Mouse (Mus musculus) layer of hippocampus, adult 18-20 months (tissue): ENCODE measurements around the gene Pde4d. TPM values are rescaled to one million over a fixed set of nuclear protein-coding genes. Genes with fewer than 3 reads are reported as not detected.

Experiments
- DNase-seq, 2 experiments: peaks; one replicate each; pipeline ENCODE4 v3.0.0; 2022; ENCODE audit warnings: low spot score in 2 of 2
- total RNA-seq, 2 experiments: library from RNA; stranded (reverse); gene quantifications; 2 replicates each; pipeline ENCODE4 v1.2.3; 2021

The Pde4d gene
- total RNA-seq, 2 experiments from 2014 or later: 67.4 to 71.2 TPM

DNA sequence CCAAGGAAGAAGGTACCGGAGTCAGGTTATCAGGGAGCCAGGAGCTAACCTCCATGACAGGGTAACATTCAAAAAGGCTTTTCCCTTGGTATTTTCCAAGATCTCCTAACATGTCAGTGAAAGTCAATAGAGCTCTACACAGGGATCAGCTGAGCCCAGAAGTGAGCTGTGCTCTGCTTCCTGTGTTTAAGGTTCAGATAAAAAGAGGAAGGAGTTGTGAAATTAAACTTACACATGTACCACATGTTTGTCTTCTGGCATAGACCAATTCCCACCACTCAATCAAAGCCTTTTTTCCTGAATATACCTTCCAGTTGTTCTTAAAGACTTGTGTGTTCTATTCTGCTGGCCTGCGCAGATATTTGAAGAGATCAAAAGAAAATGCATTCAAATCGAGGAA lies 37.3 kb downstream of the Pde4d start:
- no peak for DNase-seq

DNA sequence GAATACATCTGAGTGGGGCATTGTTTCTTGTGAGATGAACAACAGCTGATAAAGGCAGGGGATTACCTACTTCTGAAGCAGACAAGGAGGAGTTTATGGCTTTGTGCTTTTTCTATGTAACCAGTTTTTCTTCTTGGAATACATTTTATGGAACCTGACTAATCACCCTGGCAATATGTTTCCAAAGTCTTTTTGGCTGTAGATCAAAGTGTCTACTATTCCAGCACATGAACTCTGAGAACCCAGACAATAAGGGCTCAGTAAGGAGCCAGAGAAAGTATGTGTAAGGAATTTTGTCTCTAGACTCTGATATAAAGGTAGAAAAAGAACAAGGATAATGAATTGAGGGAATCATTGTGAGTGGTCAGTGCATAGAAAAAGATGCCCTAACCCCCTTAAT lies 40.1 kb downstream of the Pde4d start:
- DNase-seq: no peak

DNA sequence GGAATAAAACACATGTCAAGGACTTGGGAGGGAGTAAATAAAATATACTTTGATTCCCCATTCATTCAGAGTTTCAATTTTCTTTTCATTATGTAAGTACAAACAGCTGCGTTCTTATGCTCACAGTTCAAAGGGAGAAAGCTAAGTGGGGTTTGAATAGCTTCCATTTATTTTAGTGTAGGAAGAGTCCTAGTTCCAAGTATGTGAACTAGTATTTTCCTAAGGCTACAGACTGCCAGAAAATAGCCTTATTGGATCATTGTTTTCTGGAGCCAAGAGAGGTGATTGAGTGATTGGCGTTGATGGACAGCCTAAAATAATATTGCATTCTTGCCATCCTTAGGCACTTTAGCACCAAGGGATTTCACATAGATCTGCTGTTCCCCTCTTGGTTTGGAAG lies 41.1 kb downstream of the Pde4d start:
- no peak for DNase-seq

DNA sequence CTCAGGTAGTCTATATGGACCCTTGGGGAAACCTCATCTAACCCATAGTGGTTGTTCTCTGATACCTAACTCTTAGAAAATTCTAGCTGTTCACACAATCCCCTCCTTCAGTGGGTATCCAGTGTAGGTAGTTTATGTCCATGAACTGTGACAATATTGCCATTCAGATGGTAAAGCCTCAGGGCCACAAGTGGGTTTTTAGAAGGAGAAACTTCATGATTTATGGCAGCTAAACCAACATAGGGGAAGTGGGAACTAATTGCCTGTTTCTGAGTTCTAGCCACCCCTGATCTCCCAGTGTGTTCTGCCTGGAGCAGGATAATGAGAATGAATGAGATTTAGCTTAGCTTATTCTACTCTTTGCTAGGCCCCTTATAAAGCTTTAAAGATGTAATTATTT lies 43.1 kb downstream of the Pde4d start:
- no peak for DNase-seq

DNA sequence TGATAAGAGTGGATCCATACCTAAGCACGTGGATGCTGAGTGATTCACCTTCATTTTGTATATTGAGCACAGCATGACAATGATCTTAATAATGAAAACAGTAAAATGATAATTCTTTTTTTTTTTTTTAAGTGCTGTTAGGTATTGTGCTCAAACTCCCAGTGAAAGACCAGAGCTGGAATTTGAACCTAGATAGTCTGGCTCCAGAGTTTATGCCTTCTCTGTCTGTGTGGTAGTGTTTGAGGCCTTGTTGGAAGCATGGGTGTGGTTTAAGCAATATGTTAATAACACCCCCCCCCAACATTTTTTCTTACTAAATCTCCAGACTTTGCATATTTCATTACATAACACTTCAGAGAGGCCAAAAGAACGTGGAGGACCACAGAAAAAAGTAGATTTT lies 44.6 kb downstream of the Pde4d start:
- no peak for DNase-seq

DNA sequence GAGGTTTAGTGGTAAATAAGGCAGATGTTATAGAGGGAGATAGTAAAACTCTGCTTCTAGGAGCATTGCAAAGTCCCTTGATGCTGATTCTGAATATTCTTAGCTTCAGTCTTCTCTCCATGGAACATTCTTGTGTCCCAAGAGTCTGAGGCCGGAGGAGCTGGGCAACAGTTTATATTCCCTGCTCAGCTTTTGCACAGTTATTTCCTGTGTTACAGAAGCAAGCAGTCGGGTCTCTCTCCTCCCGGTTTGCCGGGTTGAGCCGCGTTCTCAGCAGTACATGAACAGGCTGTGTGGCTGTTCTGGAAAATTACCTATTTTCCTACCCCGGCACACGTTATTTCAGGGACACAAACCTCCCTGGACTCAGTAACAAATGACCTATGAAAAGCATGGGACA lies 48.0 kb downstream of the Pde4d start:
- no peak for DNase-seq

DNA sequence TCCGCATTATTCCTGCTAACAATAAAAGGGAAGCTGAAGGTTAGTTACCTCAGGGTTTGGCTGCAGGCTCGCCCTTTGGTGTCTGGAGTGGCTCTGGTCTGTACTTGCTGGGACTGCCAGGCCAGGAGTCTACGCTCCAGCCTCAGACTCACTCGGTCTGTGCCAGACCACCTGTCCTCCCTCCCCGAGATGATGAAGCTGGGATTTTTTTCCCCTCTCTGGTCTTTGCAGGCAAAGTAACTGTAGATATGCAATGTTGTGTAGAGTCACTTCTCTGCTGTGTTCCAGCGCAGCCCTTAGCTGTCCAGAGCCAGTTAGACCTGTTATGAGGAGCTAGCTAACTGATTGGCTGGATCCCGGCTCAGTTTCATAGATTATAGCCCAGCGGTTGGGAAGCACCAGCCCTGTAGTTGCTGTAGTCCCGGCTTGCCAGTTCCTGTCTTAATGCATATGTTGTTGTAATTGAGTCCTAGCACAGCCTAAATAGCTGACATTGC lies 48.5 kb downstream of the Pde4d start:
- DNase-seq: no peak

DNA sequence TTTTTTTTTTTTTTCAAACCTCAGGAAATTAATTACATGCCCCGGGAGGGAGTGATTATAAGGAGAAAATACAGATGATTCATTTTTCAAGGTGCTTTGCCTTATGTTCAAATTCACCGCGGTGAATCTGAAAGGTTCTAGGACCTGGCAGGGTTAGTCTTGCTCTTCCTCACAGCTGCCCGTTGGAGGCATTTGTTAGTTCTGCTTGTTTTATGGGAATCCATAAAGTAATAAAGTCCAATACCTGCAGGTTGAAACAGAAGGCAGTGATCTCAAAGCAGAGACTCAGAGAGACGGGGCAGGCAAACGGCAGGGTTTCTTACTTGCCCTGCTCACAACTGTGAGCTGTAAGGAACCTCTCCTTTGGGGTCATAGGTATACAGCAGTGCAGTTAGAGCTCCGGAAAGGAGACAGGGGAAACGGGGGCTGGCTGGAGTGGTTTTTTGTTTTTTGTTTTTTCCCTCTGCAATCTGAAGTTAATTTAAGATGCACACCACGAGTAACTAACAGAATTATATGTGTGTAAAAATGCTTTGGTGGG lies 49.1 kb downstream of the Pde4d start:
- no peak for DNase-seq

DNA sequence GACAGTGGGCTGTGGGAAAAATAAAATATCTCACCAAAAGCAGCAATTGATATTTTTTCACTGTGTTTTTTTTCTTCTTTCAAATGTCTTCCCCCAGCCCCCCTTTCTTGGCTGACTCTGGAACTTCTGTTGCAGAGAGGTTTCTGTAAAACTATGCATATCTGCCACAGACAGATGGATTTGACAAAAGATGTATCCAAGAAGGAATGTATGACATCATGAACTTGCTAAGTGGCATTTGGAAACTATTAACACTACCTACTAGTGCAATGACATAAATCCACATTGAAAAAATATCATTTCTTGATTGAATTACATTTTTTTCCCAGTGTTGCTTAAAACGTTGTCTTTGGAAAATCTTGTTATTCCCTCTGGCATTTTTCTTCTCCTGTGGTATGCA lies 51.6 kb downstream of the Pde4d start:
- DNase-seq: peak in 1 of 2 experiments; percentile 29

DNA sequence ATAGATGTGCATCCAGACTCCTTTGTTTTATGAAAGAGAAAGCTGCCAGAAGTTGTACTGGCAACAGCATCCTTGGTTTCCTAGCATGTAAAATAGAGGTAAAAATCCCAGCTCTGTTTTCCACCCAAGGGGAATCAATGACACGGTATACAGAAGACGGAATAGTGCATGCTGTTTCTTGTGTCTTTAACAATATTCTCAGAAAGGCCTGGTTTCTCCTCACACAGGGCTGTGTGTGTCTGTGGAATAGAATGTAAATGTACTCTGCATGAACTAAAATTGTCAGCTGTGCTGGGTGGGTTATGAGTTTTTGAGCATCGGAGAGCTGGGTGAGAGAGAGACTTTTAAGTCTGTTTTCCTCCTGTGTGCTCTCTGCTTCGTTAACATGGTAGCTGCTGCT lies 74.8 kb downstream of the Pde4d start:
- DNase-seq: no peak

DNA sequence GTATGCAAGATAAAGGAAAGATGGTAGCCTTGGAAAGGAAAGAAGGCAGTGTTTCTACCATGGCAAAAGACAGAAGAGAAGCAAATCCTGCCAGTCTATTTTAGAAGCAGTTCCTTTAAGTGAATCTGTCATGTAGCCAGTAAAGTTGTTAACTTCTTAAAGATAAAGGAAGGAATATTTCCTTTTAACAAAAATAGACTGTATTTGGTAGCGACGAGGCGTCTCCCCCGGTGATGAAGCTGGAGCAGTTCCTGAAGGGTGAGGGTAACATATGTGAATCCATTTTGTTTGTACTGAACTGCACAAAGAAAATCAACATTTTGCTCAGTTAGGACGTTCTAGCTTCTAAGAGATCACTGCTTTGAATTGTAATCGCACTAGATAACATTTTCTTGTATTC lies 75.2 kb downstream of the Pde4d start:
- DNase-seq: peak in 1 of 2 experiments; percentile 27

DNA sequence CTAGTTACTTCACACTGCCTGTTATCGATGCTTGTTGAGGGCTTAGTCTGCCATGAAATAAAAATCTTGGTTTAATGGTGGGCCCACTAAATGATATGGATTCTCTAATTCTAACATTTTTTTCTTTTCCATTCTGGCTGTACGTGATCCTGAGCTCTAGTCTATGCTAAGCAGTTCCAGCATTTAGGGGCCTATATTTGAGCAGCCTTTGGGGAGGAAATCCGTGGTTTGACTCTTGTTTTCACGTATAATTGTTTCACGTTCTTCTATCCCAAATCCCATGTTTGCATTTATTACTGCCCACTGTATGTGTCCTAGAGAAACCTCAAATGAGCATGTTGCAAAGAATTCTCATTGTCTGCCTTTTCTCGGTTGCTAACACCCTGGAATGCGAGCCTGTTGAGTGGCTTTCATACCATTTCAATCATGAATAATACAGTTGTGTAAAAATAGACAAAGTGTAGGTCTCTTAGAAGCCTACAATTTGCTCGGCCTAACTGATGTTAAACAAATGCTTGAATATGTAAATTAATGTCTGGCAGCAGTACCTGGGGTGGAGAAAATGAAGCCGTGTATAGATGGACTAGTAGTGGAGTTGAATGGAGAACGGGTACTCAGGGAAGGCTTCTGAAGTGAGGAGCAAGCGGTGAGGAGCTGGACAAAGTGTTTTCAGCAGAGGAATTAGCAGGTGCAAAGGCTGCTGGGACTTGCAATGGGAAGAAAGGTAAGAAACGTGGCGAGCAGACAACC lies 76.7 kb downstream of the Pde4d start:
- no peak for DNase-seq

DNA sequence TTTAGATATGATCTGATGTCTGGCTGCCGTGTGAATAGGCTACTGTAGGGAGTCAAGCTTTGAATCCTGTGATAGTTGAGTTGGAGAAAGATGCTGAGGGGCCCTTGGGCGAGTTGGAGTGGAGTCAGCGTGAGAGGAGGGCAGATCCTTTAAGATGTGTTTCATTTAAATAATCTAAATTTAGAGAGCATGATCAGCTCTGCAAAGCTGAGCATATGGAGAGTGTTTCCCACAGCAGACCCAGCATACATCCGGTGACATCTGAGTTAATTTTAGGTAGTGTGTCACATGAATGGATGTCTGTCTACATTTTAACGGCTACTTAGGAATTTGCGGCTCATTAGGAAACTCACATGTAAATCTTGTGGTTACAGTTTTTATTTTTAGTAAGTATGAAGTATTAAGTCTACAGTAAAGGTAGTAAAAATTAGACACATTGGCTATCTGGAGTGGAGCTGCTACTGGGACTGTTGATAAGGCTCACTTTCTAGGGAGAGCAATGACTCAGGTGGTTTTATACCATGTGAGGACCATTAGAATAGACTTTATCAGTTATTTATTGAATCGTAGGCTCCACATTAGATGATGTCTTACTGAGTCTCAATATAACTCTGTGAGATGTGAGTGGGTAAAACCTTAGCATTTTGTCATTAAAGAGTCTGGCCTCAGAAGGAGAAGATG lies 77.5 kb downstream of the Pde4d start:
- DNase-seq: no peak

DNA sequence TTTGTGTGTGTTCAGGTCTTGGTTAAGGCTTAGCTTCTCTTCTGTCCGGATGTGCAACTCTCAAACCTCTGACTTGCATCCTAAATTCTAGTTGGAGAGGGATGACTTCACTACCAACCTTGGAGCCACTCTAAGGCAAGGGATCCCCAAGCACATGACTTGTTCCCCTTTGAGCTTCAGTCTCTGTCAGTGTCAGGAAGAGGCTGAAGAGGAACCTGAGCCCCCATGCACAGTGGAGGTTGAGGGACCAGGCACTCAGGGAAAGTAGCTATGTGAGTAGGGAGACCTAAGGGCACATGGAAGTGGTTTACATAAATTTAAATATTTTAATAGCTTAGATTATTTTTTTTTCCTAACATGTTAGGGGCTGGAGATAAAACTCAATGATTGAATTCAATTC lies 78.6 kb downstream of the Pde4d start:
- DNase-seq: no peak

DNA sequence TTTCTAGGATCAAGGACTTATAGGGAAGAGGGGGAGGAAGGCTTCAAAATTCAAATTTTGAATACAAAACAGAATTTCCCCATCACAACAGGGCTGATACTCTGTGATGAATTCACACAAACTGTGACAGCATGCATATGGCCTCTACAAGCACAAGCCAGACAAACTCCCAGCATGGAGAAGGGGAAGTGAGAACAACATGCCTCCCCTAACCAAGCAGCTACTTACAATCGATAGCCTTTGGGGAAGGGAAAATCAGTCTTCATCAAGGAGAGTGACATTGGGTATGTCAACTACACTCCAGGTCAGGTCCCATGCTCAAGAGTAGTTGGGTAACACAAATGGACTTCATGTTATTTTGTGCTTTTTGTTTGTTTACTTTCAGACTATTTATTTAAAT lies 83.1 kb downstream of the Pde4d start:
- no peak for DNase-seq

DNA sequence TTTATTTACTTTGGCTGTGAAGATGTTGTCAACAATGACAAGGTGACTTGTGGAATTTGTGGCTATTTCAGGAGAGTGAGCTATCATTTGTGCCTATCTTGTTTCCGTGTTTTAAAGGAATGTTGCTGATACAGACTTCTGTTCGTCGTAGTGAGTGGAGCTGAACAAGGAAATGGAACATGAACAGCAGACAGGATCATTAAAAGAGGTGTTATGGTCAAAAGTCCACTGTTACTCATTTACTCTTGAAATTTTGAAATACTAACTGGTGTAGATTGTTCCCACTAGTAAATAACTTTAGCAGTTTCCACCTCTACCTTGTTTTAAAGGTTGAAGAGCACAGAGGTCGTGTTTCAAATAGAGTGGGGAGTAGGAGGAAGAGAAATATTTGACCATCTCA lies 86.7 kb downstream of the Pde4d start:
- DNase-seq: no peak

DNA sequence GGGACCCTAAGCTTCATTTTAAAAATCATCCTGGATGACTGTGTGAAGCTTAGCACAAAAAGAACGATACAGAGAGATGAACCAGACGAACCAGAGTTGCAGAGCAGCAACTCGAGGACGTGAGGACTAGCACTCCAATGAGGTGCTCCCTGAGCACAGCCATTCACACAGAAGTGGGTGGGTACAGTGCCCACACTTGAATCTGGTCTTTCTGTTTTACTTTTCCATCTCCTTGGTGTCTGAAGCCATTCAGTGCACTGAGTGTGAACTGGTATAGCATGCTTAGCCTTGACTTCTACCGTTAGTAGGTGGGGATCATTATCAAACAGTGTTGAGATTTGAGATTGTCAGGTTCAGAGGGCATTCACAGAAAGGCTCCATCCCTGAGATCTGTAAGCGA lies 87.2 kb downstream of the Pde4d start:
- DNase-seq: no peak

DNA sequence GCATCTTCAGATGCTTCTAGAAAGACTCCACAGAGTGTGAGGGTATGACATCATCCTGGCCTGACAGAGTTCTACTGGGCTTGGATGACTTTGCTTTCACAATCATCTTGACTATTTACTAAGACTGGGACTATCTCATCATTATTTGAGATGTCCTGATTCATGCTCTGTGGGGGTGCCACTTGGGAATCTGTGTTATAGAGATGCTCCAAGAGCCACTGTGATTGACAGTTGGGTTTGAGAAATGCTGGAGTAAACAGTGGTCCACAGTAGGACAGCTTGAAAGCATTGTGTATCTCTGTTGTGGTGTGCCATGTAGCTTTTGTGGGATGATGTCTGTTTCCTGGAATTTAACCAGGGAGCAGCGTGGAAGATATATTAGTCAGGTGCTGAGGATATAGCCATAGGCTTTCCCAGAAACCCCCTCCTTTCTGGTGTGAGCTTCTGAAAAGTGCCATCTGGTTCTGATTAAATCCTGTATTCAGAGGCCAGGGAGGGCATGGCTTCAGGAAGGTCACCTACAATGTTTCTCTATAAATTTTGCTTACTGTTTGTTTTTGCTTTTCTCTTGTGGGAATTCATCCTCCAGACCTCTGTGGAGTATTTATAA lies 89.1 kb downstream of the Pde4d start:
- DNase-seq: no peak

DNA sequence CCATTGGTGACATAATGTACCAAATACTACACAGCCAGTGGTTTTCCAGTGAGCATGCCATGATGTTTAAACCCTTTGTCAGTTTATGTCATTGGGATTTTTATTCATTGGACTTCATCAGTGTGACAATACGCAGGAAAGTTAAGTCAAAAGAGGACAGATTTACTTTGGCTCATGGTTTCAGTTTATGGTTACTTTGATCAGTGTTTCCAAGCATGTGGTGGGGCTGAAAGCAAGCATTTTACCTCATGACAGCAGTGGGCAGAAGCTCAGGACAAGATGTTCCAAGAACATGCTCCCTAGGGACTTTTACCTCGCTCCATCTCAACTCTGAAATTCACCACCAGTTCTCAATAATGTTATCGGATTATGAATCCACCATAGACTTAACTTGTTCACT lies 91.7 kb downstream of the Pde4d start:
- no peak for DNase-seq

DNA sequence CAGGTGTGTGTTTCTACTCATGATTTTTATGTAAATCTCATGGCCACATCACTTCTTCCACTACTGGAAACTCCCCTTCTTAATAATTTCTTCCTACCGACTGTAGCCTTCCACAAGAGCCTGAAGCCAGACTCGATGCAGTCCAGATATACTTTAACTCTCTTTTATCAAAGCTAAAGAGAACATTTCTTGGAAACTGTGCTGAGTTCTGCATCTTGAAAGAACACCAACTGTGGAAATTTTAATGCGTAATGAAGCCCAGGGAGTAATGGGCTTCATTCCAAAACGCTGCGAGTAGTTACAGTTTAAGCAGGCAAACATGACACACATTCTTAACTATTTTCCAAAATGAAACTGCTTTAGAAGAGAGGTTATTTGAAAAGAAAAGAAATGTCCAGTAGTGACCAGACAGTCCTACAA lies 92.6 kb downstream of the Pde4d start:
- DNase-seq: peak; percentile 11 to 67

DNA sequence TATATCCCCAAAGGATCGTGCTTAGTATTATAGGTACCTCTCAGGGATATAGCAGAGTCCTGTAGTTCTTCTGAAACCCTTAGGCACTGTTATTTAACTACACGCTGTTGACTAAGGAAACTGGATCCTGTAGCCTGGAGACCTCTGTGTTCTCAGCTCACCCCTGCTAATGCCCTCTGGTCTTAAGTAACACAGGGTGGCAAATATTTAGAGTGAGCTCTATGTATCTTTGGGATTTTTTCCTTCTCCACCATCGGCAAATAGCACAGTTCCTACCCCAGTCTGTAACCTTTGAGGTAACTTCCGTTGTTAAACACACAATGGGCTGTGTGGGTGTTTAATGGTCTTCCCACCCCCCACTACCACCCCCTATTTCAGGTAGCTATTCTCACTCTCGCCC lies 102.5 kb downstream of the Pde4d start:
- DNase-seq: no peak

DNA sequence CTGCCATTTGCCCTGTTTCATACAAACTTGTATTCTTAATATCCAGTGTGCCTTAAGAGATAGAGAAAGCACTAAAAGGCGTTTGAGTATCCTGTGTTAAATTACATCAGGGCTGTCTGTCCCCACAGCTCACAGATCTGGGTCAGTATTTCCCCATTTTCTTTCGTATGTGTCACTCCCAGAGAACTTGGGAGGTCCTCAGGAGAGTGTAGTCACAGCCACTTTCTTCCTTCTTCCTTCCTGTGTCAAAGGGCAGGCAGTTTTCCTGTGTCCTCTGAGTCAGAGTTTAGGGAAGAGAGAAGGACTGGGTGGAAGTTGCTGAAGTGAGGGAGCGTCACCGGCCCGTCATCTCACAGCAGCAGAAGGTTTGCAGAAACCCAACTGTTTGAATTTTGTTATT lies 103.2 kb downstream of the Pde4d start:
- DNase-seq: no peak
